Mouse (Mus musculus) forebrain, embryonic 16.5 days (tissue): Measurements from ENCODE around the gene Bckdhb. TPM values are rescaled to one million over a fixed set of nuclear protein-coding genes. Genes with fewer than 3 reads are reported as not detected.

Source experiments
- ATAC-seq: fragments of 200-750 bp; cut with Nextera tagmentation; 2 replicates; pipeline ENCODE4 v1.8.0; 2017; ENCODE audit warnings: mild to moderate bottlenecking, moderate library complexity
- H3K27ac ChIP-seq: fragments of 300-500 bp; sonication (generic); 2 replicates; pipeline ENCODE4 v1.5.1; 2014; ENCODE audit warnings: low read length, control low read depth
- H3K27me3 ChIP-seq: fragments of 300-500 bp; sonication (generic); replicated peaks from 2 replicates; pipeline ENCODE4 v1.6.1; 2014; ENCODE audit warnings: low read length; ENCODE audit not compliant: control insufficient read depth, insufficient read depth
- H3K36me3 ChIP-seq: fragments of 300-500 bp; sonication (generic); 2 replicates; pipeline ENCODE4 v1.6.1; 2014; ENCODE audit not compliant: control insufficient read depth, insufficient read depth
- H3K4me1 ChIP-seq: fragments of 300-500 bp; sonication (generic); replicated peaks from 2 replicates; pipeline ENCODE4 v1.6.1; 2014; ENCODE audit warnings: low read length; ENCODE audit not compliant: control insufficient read depth, insufficient read depth
- H3K4me2 ChIP-seq: fragments of 300-500 bp; sonication (generic); 2 replicates; pipeline ENCODE4 v1.6.1; 2014; ENCODE audit warnings: mild to moderate bottlenecking, low read length, control low read depth
- H3K4me3 ChIP-seq: fragments of 300-500 bp; sonication (generic); replicated peaks from 2 replicates; pipeline ENCODE4 v1.5.1; 2014; ENCODE audit warnings: mild to moderate bottlenecking, low read length, control low read depth
- H3K9ac ChIP-seq: fragments of 300-500 bp; sonication (generic); replicated peaks from 2 replicates; pipeline ENCODE4 v1.6.1; 2014; ENCODE audit warnings: low read depth, low read length, control low read depth
- H3K9me3 ChIP-seq: fragments of 300-500 bp; sonication (generic); 2 replicates; pipeline ENCODE4 v1.6.1; 2016; ENCODE audit warnings: low read length; ENCODE audit not compliant: control insufficient read depth
- WGBS: fragments of 180-500 bp; shearing (Covaris S2); extraction: QIAGEN DNeasy Blood & Tissue Kit; methylation state at CpG from one replicate; pipeline ENCODE4 v1.1.7; 2014; 5-methylcytosine and 5-hydroxymethylcytosine counted together
- polyA plus RNA-seq: library from polyadenylated mRNA; unstranded; fragments of >200 nt; fragmentation: Nextera tagmentation; extraction: Ambion mirVana; gene quantifications from 2 replicates; pipeline ENCODE4 v1.2.1, GENCODE M21; 2015

Bckdhb gene
- polyA plus RNA-seq, 1 experiment from 2014 or later = 35.8 TPM

- Histone ChIP-seq H3K4me3 (no peak overlapping the region), H3K9ac (no peak overlapping the region), H3K27me3 (no peaks in the 10 kb centered on the region), H3K4me2 (no peak overlapping the region), H3K36me3 (no peaks in the 10 kb centered on the region), H3K4me1 (no peaks in the 10 kb centered on the region), H3K9me3 (no peaks in the 10 kb centered on the region), H3K27ac (no peak overlapping the region)
- no peak for ATAC-seq
- 95% methylated on average over 5 of the region's 5 CpGs for WGBS
Measured at GRCm38 (mm10) chr9:84124996-84125395, 200.1 kb downstream of the Bckdhb start.

GRCm38 (mm10) chr9:84130338-84130737, 205.4 kb downstream of the Bckdhb start:
- no peak overlapping the region for H3K4me2 ChIP-seq
- H3K36me3 ChIP-seq = no peaks in the 10 kb centered on the region
- H3K4me3 ChIP-seq = no peak overlapping the region
- no peak overlapping the region for H3K27ac ChIP-seq
- H3K4me1 ChIP-seq = no peaks in the 10 kb centered on the region
- ATAC-seq = no peak
- no peak overlapping the region for H3K9ac ChIP-seq
- H3K9me3 ChIP-seq = no peaks in the 10 kb centered on the region
- WGBS = 87% methylated on average over 6 of the region's 6 CpGs
- H3K27me3 ChIP-seq = no peaks in the 10 kb centered on the region

- Histone ChIP-seq H3K36me3 (no peaks in the 10 kb centered on the region), H3K9ac (no peak overlapping the region), H3K4me2 (no peak overlapping the region), H3K9me3 (no peaks in the 10 kb centered on the region), H3K4me3 (no peak overlapping the region), H3K27ac (no peak overlapping the region), H3K27me3 (no peaks in the 10 kb centered on the region), H3K4me1 (no peaks in the 10 kb centered on the region)
- no peak for ATAC-seq
- 91% methylated on average over 12 of the region's 12 CpGs for WGBS
Measured at GRCm38 (mm10) chr9:84135062-84135461, 210.1 kb downstream of the Bckdhb start.

- Histone ChIP-seq H3K27ac (no peak overlapping the region), H3K36me3 (no peaks in the 10 kb centered on the region), H3K9ac (no peak overlapping the region), H3K4me3 (no peak overlapping the region), H3K4me2 (no peak overlapping the region), H3K27me3 (no peaks in the 10 kb centered on the region), H3K4me1 (no peaks in the 10 kb centered on the region), H3K9me3 (no peaks in the 10 kb centered on the region)
- ATAC-seq = no peak
- 91% methylated on average over 6 of the region's 6 CpGs for WGBS
Measured at GRCm38 (mm10) chr9:84137192-84137591, 212.2 kb downstream of the Bckdhb start.

GRCm38 (mm10) chr9:84148124-84148523, 223.2 kb downstream of the Bckdhb start:
- H3K27ac ChIP-seq = no peak overlapping the region
- H3K9me3 ChIP-seq = no peaks in the 10 kb centered on the region
- no peaks in the 10 kb centered on the region for H3K36me3 ChIP-seq
- H3K4me1 ChIP-seq = no peaks in the 10 kb centered on the region
- no peaks in the 10 kb centered on the region for H3K27me3 ChIP-seq
- 82% methylated on average over 2 of the region's 2 CpGs for WGBS
- H3K4me2 ChIP-seq = no peak overlapping the region
- H3K9ac ChIP-seq = no peak overlapping the region
- no peak overlapping the region for H3K4me3 ChIP-seq
- no peak for ATAC-seq

Other genes starting within 250 kb of the Bckdhb start
- 80.1 and 87.3 TPM in 2 replicates for gene Elovl4, start 118.9 kb upstream of the Bckdhb start, polyA plus RNA-seq
- 14.0 and 18.3 TPM in 2 replicates for gene Ttk, start 90.5 kb upstream of the Bckdhb start, polyA plus RNA-seq